Mouse (Mus musculus): ENCODE measurements around the gene Mdm1. TPM values are rescaled to one million over a fixed set of nuclear protein-coding genes. Genes with fewer than 3 reads are reported as not detected.
"Not testable (repeated sequence)": the region's sequence is repeated elsewhere in the genome, so short reads cannot be mapped to it uniquely, and the experiment has no call there.

The Mdm1 gene
- polyA plus RNA-seq, 1 experiment from 2014 or later: 58.9 TPM

GRCm38 (mm10) chr10:118178735-118179151 is 37.1 kb downstream of the Mdm1 start:
- 93% methylated on average over 10 of the region's 10 CpGs for WGBS
- Histone ChIP-seq H3K36me3 (replicated peaks) (no peaks in the 10 kb centered on the region), H3K27me3 (ENCODE audit: poor library complexity, severe bottlenecking) (no peaks in the 10 kb centered on the region), H3K9me3 (no peaks in the 10 kb centered on the region), H3K27ac (no peak overlapping the region), H3K4me3 (no peak overlapping the region), H3K4me1 (no peaks in the 10 kb centered on the region)
- no peak for DNase-seq (ENCODE audit: extremely low spot score, low spot score)

DNA sequence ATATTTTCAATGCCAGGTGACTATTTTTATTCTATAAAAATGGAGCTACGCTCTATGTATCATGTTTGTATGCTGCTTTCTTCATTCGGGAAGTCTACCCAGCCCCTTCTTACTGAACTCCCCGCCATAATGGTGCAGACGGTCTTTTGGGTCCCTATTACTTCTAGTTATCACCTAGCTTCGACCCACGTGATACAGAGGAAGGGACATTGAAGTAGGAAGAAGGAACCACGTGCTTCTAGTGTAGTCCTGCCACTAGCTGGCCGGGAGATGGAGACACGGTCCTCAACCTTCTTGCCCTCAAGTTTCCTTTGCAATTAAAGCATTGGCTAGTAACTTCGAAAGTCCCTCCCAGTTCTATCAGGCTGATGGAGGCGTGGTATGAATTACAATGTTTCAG is 37.7 kb downstream of the Mdm1 start:
- no peak for DNase-seq (ENCODE audit: extremely low spot score, low spot score)
- Histone ChIP-seq H3K27me3 (ENCODE audit: poor library complexity, severe bottlenecking) (no peaks in the 10 kb centered on the region), H3K4me3 (no peak overlapping the region), H3K9me3 (no peaks in the 10 kb centered on the region), H3K36me3 (replicated peaks) (no peaks in the 10 kb centered on the region), H3K27ac (no peak overlapping the region), H3K4me1 (no peaks in the 10 kb centered on the region)
- 90% methylated on average over 11 of the region's 11 CpGs for WGBS

GRCm38 (mm10) chr10:118195150-118195549 is 53.5 kb downstream of the Mdm1 start:
- H3K4me1 ChIP-seq; H3K36me3 ChIP-seq (replicated peaks); H3K27ac ChIP-seq; H3K27me3 ChIP-seq (ENCODE audit: poor library complexity, severe bottlenecking); H3K9me3 ChIP-seq; DNase-seq (ENCODE audit: extremely low spot score, low spot score); H3K4me3 ChIP-seq: not testable (repeated sequence)
- WGBS: 46% methylated on average over 3 of the region's 3 CpGs

GRCm38 (mm10) chr10:118204642-118205041 is 63.0 kb downstream of the Mdm1 start, which contains the start of gene Il22:
Gene Il22 (plus strand): TSS chr10:118204942.
- DNase-seq (ENCODE audit: extremely low spot score, low spot score): no peak
- Histone ChIP-seq H3K9me3 (no peaks in the 10 kb centered on the region), H3K4me1 (no peaks in the 10 kb centered on the region), H3K36me3 (replicated peaks) (no peaks in the 10 kb centered on the region), H3K4me3 (no peak within 1 kb of the TSS), H3K27me3 (ENCODE audit: poor library complexity, severe bottlenecking) (no peaks in the 10 kb centered on the region), H3K27ac (no peak within 1 kb of the TSS)
- WGBS: 98% methylated on average over 4 of the region's 4 CpGs

- WGBS: 85% methylated on average over 3 of the region's 4 CpGs
- H3K27ac ChIP-seq: not testable (repeated sequence)
Measured at GRCm38 (mm10) chr10:118215719-118216393, 74.2 kb downstream of the Mdm1 start.

More at GRCm38 (mm10) chr10:118215719-118216393, 74.2 kb downstream of the Mdm1 start:
- H3K4me3 ChIP-seq; H3K27me3 ChIP-seq (ENCODE audit: poor library complexity, severe bottlenecking); DNase-seq (ENCODE audit: extremely low spot score, low spot score); H3K9me3 ChIP-seq; H3K36me3 ChIP-seq (replicated peaks); H3K4me1 ChIP-seq: not testable (repeated sequence)

Other genes starting within 250 kb of the Mdm1 start
- gene Il22, start 63.1 kb downstream of the Mdm1 start, polyA plus RNA-seq (2016; fragmentation: Nextera tagmentation; extraction: Ambion mirVana): 0.12 TPM in 1 of 2 replicates, not detected in the other
- gene Gm32717, start 99.0 kb downstream of the Mdm1 start, polyA plus RNA-seq (2016; fragmentation: Nextera tagmentation; extraction: Ambion mirVana): 0.10 TPM in 1 of 2 replicates, not detected in the other
- 0.10 TPM in 1 of 2 replicates, not detected in the other for gene Gm32802, start 116.9 kb downstream of the Mdm1 start, polyA plus RNA-seq (2016; fragmentation: Nextera tagmentation; extraction: Ambion mirVana)
- not detected in 2 replicates for gene Iltifb, start 153.2 kb downstream of the Mdm1 start, polyA plus RNA-seq (2016; fragmentation: Nextera tagmentation; extraction: Ambion mirVana)
- gene Gm9040, start 185.2 kb downstream of the Mdm1 start, polyA plus RNA-seq (2016; fragmentation: Nextera tagmentation; extraction: Ambion mirVana): not detected in 2 replicates
- gene Gm9044, start 190.6 kb downstream of the Mdm1 start, polyA plus RNA-seq (2016; fragmentation: Nextera tagmentation; extraction: Ambion mirVana): not detected in 2 replicates
- gene Gm9045, start 196.0 kb downstream of the Mdm1 start, polyA plus RNA-seq (2016; fragmentation: Nextera tagmentation; extraction: Ambion mirVana): 0.06 and 0.09 TPM in 2 replicates
- gene Gm9046, start 201.4 kb downstream of the Mdm1 start, polyA plus RNA-seq (2016; fragmentation: Nextera tagmentation; extraction: Ambion mirVana): not detected in 2 replicates
- not detected in 2 replicates for gene Gm9048, start 206.9 kb downstream of the Mdm1 start, polyA plus RNA-seq (2016; fragmentation: Nextera tagmentation; extraction: Ambion mirVana)
- 0.06 and 0.09 TPM in 2 replicates for gene Gm9049, start 212.3 kb downstream of the Mdm1 start, polyA plus RNA-seq (2016; fragmentation: Nextera tagmentation; extraction: Ambion mirVana)

Data from forebrain, embryonic 10.5 days (tissue).